Mouse (Mus musculus): ENCODE data around the gene Pxn. TPM values are rescaled to one million over a fixed set of nuclear protein-coding genes. Genes with fewer than 3 reads are reported as not detected.
A peak's percentile ranks its signal among the peaks of the same experiment; 100 is the strongest.

The Pxn gene
- total RNA-seq, 1 experiment from 2014 or later: 72.4 TPM

GRCm38 (mm10) chr5:115523971-115524370 lies 17.5 kb downstream of the Pxn start:
- peak; percentile 15; the same call in 1 of the 2 replicates for ATAC-seq (replicated peaks; ENCODE audit: low read depth, poor library complexity, severe bottlenecking)

- 0 out of 2 replicates have a peak, but pooled peaks have one; percentile 1 for ATAC-seq (replicated peaks; ENCODE audit: low read depth, poor library complexity, severe bottlenecking)
These were observed 18.0 kb downstream of the Pxn start for GRCm38 (mm10) chr5:115524471-115524870.

- no peak for ATAC-seq (replicated peaks; ENCODE audit: low read depth, poor library complexity, severe bottlenecking)
These were observed 18.9 kb downstream of the Pxn start for GRCm38 (mm10) chr5:115525416-115525815.

GRCm38 (mm10) chr5:115525943-115526342 lies 19.5 kb downstream of the Pxn start:
- no peak for ATAC-seq (replicated peaks; ENCODE audit: low read depth, poor library complexity, severe bottlenecking)

GRCm38 (mm10) chr5:115526456-115527202 lies 20.2 kb downstream of the Pxn start:
- no peak for ATAC-seq (replicated peaks; ENCODE audit: low read depth, poor library complexity, severe bottlenecking)

GRCm38 (mm10) chr5:115528128-115528527 lies 21.7 kb downstream of the Pxn start:
- no peak for ATAC-seq (replicated peaks; ENCODE audit: low read depth, poor library complexity, severe bottlenecking)

GRCm38 (mm10) chr5:115529364-115529741 lies 22.9 kb downstream of the Pxn start:
- ATAC-seq (replicated peaks; ENCODE audit: low read depth, poor library complexity, severe bottlenecking): no peak

GRCm38 (mm10) chr5:115529742-115530446 lies 23.4 kb downstream of the Pxn start:
- peak; percentile 53 for ATAC-seq (replicated peaks; ENCODE audit: low read depth, poor library complexity, severe bottlenecking)

GRCm38 (mm10) chr5:115530447-115530809 lies 24.0 kb downstream of the Pxn start:
- ATAC-seq (replicated peaks; ENCODE audit: low read depth, poor library complexity, severe bottlenecking): peak; percentile 41

GRCm38 (mm10) chr5:115531671-115532270 lies 25.3 kb downstream of the Pxn start:
- ATAC-seq (replicated peaks; ENCODE audit: low read depth, poor library complexity, severe bottlenecking): peak; percentile 41

GRCm38 (mm10) chr5:115534290-115534731 lies 27.8 kb downstream of the Pxn start:
- ATAC-seq (replicated peaks; ENCODE audit: low read depth, poor library complexity, severe bottlenecking): no peak

GRCm38 (mm10) chr5:115534856-115535255 lies 28.4 kb downstream of the Pxn start:
- peak; percentile 12; the same call in 1 of the 2 replicates for ATAC-seq (replicated peaks; ENCODE audit: low read depth, poor library complexity, severe bottlenecking)

- ATAC-seq (replicated peaks; ENCODE audit: low read depth, poor library complexity, severe bottlenecking): peak; percentile 44
These were observed 29.2 kb downstream of the Pxn start for GRCm38 (mm10) chr5:115535635-115536034.

GRCm38 (mm10) chr5:115538017-115538692 lies 31.7 kb downstream of the Pxn start:
- peak; percentile 3; the same call in 1 of the 2 replicates for ATAC-seq (replicated peaks; ENCODE audit: low read depth, poor library complexity, severe bottlenecking)

GRCm38 (mm10) chr5:115538693-115539043 lies 32.2 kb downstream of the Pxn start:
- ATAC-seq (replicated peaks; ENCODE audit: low read depth, poor library complexity, severe bottlenecking): peak; percentile 63

- peak; percentile 33 for ATAC-seq (replicated peaks; ENCODE audit: low read depth, poor library complexity, severe bottlenecking)
These were observed 36.3 kb downstream of the Pxn start for GRCm38 (mm10) chr5:115542635-115543384.

- ATAC-seq (replicated peaks; ENCODE audit: low read depth, poor library complexity, severe bottlenecking): peak; percentile 27
These were observed 37.2 kb downstream of the Pxn start for GRCm38 (mm10) chr5:115543509-115544253.

GRCm38 (mm10) chr5:115544655-115545185 lies 38.2 kb downstream of the Pxn start:
- 0 out of 2 replicates have a peak, but pooled peaks have one; percentile 19 for ATAC-seq (replicated peaks; ENCODE audit: low read depth, poor library complexity, severe bottlenecking)

GRCm38 (mm10) chr5:115545636-115546035 lies 39.2 kb downstream of the Pxn start:
- ATAC-seq (replicated peaks; ENCODE audit: low read depth, poor library complexity, severe bottlenecking): no peak
